Mouse (Mus musculus): ENCODE measurements around the gene Gm5150.
A peak's percentile ranks its signal among the peaks of the same experiment; 100 is the strongest.
"Not testable (repeated sequence)": the region's sequence is repeated elsewhere in the genome, so short reads cannot be mapped to it uniquely, and the experiment has no call there.

The Gm5150 gene

DNA sequence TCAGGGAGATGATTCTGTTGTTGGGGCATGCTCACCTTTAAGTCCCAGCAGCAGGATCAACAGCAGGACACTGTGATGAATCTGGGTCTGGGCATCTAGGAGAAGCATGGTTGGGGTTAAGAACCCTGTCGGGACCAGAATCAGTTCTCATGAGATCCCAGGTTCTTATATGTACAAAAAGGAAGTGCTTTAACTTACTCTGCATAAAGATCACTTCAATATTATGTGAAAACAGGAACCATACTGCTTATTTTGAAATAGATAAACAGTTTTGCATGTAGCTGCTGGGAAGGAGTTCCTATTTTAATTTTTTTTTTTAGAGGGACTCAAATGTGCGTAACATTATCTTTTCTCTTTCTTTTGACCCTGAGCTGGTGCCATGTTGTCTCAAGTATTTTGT is at the start of gene Gm5150:
TSS of gene Gm5150 (minus strand) at position 223 of the 400 bp plus-strand sequence.
- no peak for DNase-seq

DNA sequence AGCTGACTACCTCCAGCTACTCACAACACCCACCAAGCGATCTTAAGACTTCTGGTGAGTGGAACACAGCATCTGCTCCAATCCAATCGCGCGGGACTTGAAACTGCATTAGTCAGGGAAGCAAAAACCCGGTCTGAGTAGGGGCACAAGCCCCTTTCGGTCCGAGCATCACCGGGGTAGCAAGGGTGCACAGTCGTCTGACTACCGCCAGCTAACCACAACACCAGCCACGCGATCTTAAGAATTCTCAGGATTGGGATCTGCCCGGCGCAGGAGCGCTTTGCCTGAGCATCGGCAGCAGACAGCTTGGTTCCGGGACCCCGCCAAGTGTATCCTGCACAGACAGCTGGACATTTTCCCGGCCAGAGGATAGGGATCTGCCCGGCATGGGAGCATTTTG is 45.5 kb upstream of the Gm5150 start:
- not testable (repeated sequence) for DNase-seq

DNA sequence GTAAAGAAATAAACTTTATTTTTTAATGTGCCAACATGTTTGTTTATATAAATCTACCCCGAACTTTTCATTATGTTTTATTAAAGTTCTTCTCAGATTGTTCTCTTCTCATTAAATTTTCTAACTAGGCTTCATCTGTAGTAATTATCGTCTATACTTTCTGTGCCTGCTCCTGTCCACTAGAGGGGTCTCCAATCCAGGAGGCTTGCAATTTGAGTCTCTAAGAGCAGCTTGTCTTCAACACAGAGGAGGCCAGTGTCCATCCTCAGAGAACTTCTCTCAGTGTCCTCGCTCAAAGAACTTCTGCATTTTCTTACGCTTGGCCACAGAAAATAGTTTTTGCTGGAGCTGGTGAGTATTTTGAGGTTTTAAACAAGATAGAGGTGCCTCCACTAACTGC is 41.1 kb upstream of the Gm5150 start:
- DNase-seq: no peak

DNA sequence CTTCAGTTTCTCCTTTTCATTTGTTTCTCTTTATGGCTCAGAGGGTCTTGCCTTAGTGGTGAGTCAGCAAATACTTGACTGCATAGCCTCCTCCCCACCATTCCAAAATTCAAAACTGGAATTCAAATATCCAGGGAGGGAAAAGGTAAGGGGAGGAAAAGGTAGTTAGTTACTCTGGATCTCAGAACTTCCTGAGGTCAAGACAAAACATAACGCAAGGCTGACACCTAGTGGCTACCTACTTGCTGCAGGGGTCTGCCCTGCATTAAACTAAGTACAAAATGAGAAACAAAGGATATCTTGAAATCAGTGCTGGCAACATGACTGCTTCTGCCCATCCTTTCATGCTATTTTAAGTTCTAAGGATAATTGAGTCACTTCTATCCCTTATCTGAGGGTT is 37.1 kb upstream of the Gm5150 start:
- DNase-seq: peak; percentile 31

DNA sequence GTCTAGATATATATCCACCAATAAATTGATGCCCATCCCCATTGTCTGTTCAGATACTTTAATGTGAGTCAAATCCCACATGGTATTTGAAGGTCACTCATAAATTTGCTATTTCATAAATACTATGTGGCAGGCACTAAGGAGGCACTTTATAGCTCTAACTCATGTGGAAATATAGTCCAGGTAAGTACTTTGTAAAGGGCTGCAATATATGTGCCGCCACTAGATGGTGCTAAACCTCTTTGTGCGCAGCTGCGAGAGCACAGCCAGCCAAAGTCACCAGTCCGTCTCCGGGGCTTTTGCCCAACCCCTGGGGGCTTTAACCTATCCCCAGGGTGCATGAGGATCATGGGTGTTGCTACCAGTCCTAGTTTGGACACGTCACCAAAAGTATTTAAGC is 18.8 kb upstream of the Gm5150 start:
- DNase-seq: peak; percentile 31

DNA sequence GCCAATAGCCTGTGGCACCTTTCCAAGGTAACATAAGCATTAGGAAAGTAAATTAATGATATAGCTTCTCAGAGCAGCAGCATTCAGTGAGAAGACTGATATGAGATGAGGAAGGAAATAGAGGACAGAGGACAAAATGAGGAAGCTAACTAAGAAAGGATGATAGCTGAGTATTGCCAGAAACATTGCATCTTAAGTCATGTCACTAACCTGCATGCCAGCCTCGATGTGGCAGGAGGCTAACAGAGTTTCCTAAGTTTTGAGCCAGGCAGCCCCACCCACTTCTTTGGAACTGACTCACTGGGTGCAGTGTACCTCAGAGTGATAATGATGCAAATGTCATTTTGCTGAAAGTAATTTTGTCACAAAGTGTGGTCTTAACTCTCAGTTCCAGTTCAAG is 16.0 kb upstream of the Gm5150 start:
- no peak for DNase-seq

DNA sequence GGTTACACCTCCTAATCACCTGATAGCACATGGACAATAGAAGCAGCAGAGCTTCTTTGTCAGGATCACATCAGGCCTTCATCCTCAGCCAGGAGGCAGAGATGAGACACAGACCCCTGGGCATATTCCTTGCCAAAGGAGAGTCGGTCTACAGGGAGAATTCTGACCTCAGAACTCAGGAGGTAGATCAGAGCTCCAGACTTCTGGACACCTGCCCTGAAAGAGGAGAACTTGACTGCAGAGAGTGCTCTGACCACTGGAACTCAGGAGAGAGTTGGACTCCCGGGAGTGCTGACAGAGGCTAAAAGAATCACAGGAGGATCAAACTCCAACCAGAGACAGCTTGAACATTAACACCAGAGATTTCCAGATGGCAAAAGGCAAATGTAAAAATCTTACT is 8.2 kb upstream of the Gm5150 start:
- DNase-seq: not testable (repeated sequence)

DNA sequence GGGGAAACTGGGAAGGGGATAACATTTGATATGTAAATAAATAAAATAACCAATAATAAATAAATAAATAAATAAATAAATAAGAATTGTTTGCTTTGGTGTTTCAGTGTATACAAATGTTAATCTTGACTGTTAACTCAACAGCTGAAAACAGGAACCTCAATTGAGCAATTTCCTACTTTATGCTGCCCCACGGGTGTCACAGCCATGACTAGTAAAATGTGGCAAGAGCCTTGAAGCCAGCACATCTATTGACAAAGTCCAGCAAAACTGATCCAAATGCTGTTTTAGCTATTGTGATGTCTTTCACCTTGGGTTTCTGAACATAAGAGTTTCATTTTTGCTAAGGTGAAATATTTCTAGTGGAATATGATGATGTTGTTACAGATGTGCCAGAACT is 1.6 kb upstream of the Gm5150 start:
- DNase-seq: no peak

DNA sequence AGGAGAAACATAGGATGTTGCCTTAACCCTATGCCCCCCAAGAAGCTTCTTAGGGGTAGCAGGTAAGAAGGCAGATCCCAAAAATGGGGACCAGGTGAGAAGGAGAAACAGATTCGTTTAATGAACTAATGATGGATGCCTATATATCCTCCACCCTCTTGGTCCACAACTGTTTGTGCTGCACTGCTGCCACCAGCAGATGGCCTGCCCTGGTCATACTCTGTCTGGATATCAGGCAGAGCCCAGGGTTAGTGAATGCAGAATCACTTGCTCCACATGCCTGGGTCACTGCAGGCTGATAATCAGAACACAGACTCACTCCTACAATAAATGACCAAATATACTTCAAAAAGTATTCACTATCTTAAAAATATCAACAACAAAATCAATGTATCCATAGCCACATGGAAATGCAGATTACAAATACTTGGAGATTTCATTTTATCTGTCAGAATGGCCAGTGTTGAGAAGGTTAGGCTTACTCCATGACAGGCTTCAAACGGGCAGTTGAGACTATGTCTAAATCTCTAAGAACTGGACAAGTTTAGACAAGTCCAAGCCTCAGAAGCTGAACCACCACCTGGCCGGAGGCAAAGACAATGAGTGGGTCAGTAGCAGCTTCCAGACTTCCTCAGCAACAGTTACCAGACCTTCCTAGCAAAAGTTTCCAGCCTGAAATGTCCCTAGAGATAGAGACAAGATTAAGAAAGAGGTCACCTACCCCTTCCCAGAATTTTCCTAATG is 2.2 kb downstream of the Gm5150 start:
- no peak for DNase-seq

DNA sequence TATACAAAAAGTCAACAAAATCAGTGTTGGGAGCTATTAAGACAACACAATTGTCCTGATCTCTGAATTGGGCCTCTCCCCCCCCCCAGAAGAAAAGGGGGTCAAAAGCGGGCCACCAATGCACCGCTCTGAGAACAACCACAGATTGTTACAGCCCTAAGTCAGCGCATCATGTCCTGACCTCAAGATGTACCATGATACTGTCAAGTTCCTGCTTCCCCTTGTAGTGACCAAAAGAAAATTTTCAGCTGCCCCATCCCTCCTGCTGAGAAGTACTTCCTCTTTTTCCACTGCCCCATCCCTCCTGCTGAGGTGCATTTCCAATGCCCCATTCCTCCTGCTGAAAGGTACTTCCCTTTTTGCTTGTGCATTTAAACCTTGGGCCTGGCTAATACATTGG is 6.8 kb downstream of the Gm5150 start:
- DNase-seq: not testable (repeated sequence)

DNA sequence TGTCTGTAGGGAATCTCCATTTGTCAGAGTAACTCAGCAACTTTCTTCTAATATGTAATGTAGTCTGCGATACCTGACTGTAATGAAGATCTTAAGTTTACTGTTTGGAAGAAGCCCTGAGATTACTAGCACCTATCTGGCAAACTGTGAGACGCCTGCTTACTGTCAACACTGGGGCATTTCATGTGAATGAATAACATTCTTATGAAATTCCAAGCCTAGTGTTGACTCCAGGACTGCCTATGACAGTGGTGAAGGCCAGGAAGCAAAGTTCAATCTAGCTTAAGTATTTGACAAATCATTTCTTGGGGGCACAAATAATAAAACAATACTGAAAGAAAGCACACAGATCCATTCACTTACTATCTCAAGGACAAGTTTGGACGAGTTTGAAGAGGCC is 24.0 kb downstream of the Gm5150 start:
- DNase-seq: no peak

DNA sequence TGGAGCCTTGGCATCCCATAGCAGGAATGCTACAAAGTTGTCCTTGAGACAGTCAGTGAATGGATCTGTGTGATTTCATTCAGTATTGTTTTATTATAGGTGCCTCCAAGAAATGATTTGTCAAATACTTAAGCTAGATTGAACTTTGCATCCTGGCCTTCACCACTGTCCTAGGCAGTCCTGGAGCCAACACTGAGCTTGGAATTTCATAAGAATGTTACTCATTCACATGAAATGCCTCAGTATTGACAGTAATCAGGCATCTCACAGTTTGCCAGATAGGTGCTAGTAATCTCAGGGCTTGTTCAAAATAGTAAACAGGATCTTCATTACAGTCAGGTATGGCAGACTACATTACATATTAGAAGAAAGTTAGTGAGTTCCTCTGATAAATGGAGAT is 49.3 kb downstream of the Gm5150 start:
- no peak for DNase-seq

All from lung, postnatal 10 days (tissue).